In the genomic region with DNA sequence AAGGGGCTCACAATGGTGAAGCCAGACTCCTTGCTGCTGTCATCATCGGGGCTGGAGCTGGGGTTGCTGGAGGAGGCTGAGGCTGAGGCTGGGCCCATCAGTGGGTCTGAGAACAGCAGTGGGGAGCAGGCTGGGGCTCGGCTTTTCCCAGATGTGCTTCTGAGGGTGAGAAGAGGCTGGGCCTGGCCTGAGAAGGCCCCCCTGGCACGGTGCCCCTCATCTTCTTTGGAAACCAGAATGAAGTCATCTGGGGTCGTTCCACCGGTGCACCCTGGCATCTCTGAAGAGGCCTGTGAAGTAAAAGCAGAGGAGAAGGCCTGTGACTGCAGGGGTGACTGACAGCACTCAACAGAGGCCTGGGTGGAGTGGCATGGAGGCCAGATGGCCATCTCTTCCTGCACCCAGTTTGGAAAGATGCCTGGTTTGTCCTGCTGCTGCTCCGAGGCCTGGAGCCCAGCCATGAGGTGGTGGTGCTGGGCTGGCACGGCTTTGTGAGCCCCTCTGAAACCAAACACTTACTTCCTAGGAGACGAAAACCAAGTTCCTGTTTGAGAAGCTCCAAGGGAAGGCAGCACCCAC, we compare ENCODE assay signal across 9 mouse cellular contexts.
DNase-seq lines count a peak whose midpoint lies in the region; ATAC-seq and TF ChIP-seq lines count a peak whose summit lies in the region.
"Had no signal": no experiment of that assay in that cellular context is flagged by ENCODE, and none has a peak within 500 bp of the region (broad histone marks: within the 10 kb centered on the region; RNA-seq: fewer than 3 reads in every experiment).

No protein-coding gene starts in this region.

- no peak overlapping the region for H3K4me3 ChIP-seq in spleen, adult 2 months (ENCODE audit: extremely low read depth, insufficient read depth, insufficient read length)
- H3K4me3 ChIP-seq in hindbrain, embryonic 16.5 days (ENCODE audit: low read length) = no peak overlapping the region
- H3K4me3 ChIP-seq: stomach, embryonic 15.5 days had no signal

- TF ChIP-seq CTCF in spleen, adult 2 months (IDR thresholded peaks at IDR 0.05; ENCODE audit: extremely low read depth, insufficient read depth, insufficient read length, insufficient replicate concordance) = no peak

- no peak for TF ChIP-seq POLR2A in spleen, adult 2 months (IDR thresholded peaks at IDR 0.05; ENCODE audit: low read depth, low read length)

- 36% methylated on average over 8 of the region's 8 CpGs for WGBS in spleen, adult 2 months
- WGBS in hindbrain, embryonic 16.5 days = 49% methylated on average over 8 of the region's 8 CpGs

- H3K27me3 ChIP-seq in spleen, adult 2 months (ENCODE audit: control insufficient read depth, insufficient read depth, low read length) = no peaks in the 10 kb centered on the region
- no peaks in the 10 kb centered on the region for H3K27me3 ChIP-seq in hindbrain, embryonic 16.5 days (replicated peaks; ENCODE audit: control insufficient read depth, insufficient read depth, low read length)
- H3K27me3 ChIP-seq: stomach, embryonic 15.5 days had no signal

- H3K4me2 ChIP-seq in hindbrain, embryonic 16.5 days (ENCODE audit: low read length) = no peak overlapping the region
- H3K4me2 ChIP-seq: stomach, embryonic 15.5 days had no signal

- peak; percentile 46 for DNase-seq in cerebellum, adult 11-12 months
- no peak for DNase-seq in spleen, adult 2 months (ENCODE audit: low read depth in 1 of 2, low spot score in 2 of 2)
- no peak for DNase-seq in spleen, adult 12 weeks (ENCODE audit: low spot score)
- DNase-seq in Muller cell, postnatal 12 days (ENCODE audit: inconsistent ontology term) = no peak
- DNase-seq in c-Kit-positive CD71-positive TER-119-positive erythroid progenitor cells, embryonic 14.5 days (ENCODE audit: low spot score) = no peak
- DNase-seq in adrenal gland, postnatal 10 days = no peak

- peak overlapping the region; percentile 36 for H3K27ac ChIP-seq in spleen, adult 2 months (ENCODE audit: insufficient read depth, low read length)
- H3K27ac ChIP-seq in hindbrain, embryonic 16.5 days (ENCODE audit: low read depth, low read length) = peak overlapping the region; percentile 30; the same call in 1 of the 2 replicates
- H3K27ac ChIP-seq: stomach, embryonic 15.5 days had no signal

- no peak overlapping the region for H3K9ac ChIP-seq in hindbrain, embryonic 16.5 days (ENCODE audit: low read depth, low read length)
- H3K9ac ChIP-seq: stomach, embryonic 15.5 days had no signal

- H3K36me3 ChIP-seq in spleen, adult 2 months (ENCODE audit: control insufficient read depth, insufficient read depth, low read length) = peaks cover 12% of the 10 kb centered on the region
- no peaks in the 10 kb centered on the region for H3K36me3 ChIP-seq in hindbrain, embryonic 16.5 days (ENCODE audit: control insufficient read depth, insufficient read depth, low read length)
- H3K36me3 ChIP-seq: stomach, embryonic 15.5 days had no signal

- no peaks in the 10 kb centered on the region for H3K9me3 ChIP-seq in hindbrain, embryonic 16.5 days (ENCODE audit: control insufficient read depth, low read length)
- H3K9me3 ChIP-seq: stomach, embryonic 15.5 days had no signal

- peaks cover 10% of the 10 kb centered on the region; the same call in 1 of the 2 replicates for H3K4me1 ChIP-seq in spleen, adult 2 months (ENCODE audit: control insufficient read depth, insufficient read depth, insufficient read length)
- peaks cover 9% of the 10 kb centered on the region for H3K4me1 ChIP-seq in hindbrain, embryonic 16.5 days (ENCODE audit: control insufficient read depth, insufficient read depth, low read depth, low read length)

- no peak for ATAC-seq in cerebellum, adult (ENCODE audit: insufficient number of reproducible peaks, low FRiP score, low TSS enrichment)
- peak; percentile 57 for ATAC-seq in hindbrain, embryonic 16.5 days
